Mouse (Mus musculus) lung, postnatal 0 days (tissue): Measurements from ENCODE around the gene Sez6l. TPM values are rescaled to one million over a fixed set of nuclear protein-coding genes. Genes with fewer than 3 reads are reported as not detected.
A peak's percentile ranks its signal among the peaks of the same experiment; 100 is the strongest.

Source experiments
- ATAC-seq: fragments of 200-750 bp; cut with Nextera tagmentation; 2 replicates; pipeline ENCODE4 v1.8.0; 2017; ENCODE audit warnings: moderate library complexity
- DNase-seq: peaks from one replicate; pipeline ENCODE4 v3.0.0-alpha.2; 2016; ENCODE audit warnings: low spot score
- H3K27ac ChIP-seq: fragments of 300-500 bp; sonication (generic); 2 replicates; pipeline ENCODE4 v1.5.1; 2014; ENCODE audit warnings: antibody characterized with exemption, mild to moderate bottlenecking, low read length, mixed read lengths
- H3K27me3 ChIP-seq: fragments of 300-500 bp; sonication (generic); replicated peaks from 2 replicates; pipeline ENCODE4 v1.6.1; 2014; ENCODE audit warnings: low read length, mixed read lengths; ENCODE audit not compliant: insufficient read depth
- H3K36me3 ChIP-seq: fragments of 300-500 bp; sonication (generic); 2 replicates; pipeline ENCODE4 v1.6.1; 2014; ENCODE audit warnings: low read length, mixed read lengths; ENCODE audit not compliant: insufficient read depth
- H3K4me1 ChIP-seq: fragments of 300-500 bp; sonication (generic); 2 replicates; pipeline ENCODE4 v1.6.1; 2014; ENCODE audit warnings: antibody characterized with exemption, low read depth, low read length, mixed read lengths; ENCODE audit not compliant: insufficient read depth
- H3K4me2 ChIP-seq: fragments of 300-500 bp; sonication (generic); replicated peaks from 2 replicates; pipeline ENCODE4 v1.6.1; 2014; ENCODE audit warnings: low read depth, mild to moderate bottlenecking, low read length, moderate library complexity, mixed read lengths
- H3K4me3 ChIP-seq: fragments of 300-500 bp; sonication (generic); 2 replicates; pipeline ENCODE4 v1.5.1; 2014; ENCODE audit warnings: low read depth, low read length
- H3K9ac ChIP-seq: fragments of 300-500 bp; sonication (generic); replicated peaks from 2 replicates; pipeline ENCODE4 v1.6.1; 2014; ENCODE audit warnings: low read depth, mild to moderate bottlenecking
- H3K9me3 ChIP-seq: fragments of 300-500 bp; sonication (generic); 2 replicates; pipeline ENCODE4 v1.6.1; 2016; ENCODE audit warnings: low read length, mixed read lengths
- CTCF ChIP-seq: IDR thresholded peaks from 2 replicates; pipeline ENCODE4 v1.5.1; 2016; ENCODE audit warnings: antibody characterized with exemption, mild to moderate bottlenecking
- EP300 ChIP-seq: IDR thresholded peaks from 2 replicates; pipeline ENCODE4 v1.6.1; 2016; ENCODE audit warnings: antibody characterized with exemption, mild to moderate bottlenecking, control low read depth
- WGBS: fragments of 180-500 bp; shearing (Covaris S2); extraction: QIAGEN DNeasy Blood & Tissue Kit; methylation state at CpG from one replicate; pipeline ENCODE4 v1.1.7; 2014; 5-methylcytosine and 5-hydroxymethylcytosine counted together
- polyA plus RNA-seq: library from polyadenylated mRNA; unstranded; fragments of >200 nt; fragmentation: Nextera tagmentation; extraction: Ambion mirVana; gene quantifications from 2 replicates; pipeline ENCODE4 v1.2.1, GENCODE M21; 2015

Gene Sez6l
- polyA plus RNA-seq, 1 experiment from 2014 or later = 0.11 TPM

DNA sequence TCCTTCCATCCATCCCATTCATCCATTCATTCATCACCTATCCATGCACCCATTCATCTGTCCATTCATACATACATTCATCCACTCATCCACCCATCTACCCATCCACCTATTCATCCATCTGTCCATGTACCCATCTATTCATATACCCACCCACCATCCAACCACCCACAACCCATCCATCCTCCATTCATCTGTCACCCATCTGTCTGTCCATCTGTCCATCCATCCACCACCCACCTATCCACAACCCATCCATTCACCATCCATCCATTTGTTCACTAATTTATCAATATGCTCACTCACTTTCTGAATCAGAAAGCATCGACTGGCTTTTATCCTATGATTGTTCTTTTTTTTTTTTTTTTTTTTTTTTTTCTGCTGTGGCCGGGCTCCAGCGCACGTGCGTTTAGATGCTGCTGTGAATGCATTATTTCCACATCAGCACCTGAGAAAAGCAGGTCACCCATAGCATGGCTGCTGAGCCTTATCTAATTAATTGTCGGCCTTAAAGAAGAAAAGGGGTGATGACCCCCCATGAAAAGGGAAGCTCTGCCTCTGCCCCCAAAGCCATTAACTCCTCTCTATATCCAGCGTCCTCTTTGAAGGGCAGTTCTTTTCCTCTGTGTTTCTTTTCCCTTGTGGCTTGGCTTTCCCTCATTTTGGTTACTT, 39.1 kb upstream of the Sez6l start:
- Histone ChIP-seq H3K27me3 (no peaks in the 10 kb centered on the region), H3K27ac (no peak overlapping the region), H3K9ac (no peak overlapping the region), H3K4me1 (no peaks in the 10 kb centered on the region), H3K36me3 (no peaks in the 10 kb centered on the region), H3K9me3 (no peaks in the 10 kb centered on the region), H3K4me3 (no peak overlapping the region), H3K4me2 (no peak overlapping the region)
- TF ChIP-seq CTCF (no peak), EP300 (no peak)
- 81% methylated on average over 7 of the region's 7 CpGs for WGBS
- ATAC-seq (no peak), DNase-seq (no peak)

DNA sequence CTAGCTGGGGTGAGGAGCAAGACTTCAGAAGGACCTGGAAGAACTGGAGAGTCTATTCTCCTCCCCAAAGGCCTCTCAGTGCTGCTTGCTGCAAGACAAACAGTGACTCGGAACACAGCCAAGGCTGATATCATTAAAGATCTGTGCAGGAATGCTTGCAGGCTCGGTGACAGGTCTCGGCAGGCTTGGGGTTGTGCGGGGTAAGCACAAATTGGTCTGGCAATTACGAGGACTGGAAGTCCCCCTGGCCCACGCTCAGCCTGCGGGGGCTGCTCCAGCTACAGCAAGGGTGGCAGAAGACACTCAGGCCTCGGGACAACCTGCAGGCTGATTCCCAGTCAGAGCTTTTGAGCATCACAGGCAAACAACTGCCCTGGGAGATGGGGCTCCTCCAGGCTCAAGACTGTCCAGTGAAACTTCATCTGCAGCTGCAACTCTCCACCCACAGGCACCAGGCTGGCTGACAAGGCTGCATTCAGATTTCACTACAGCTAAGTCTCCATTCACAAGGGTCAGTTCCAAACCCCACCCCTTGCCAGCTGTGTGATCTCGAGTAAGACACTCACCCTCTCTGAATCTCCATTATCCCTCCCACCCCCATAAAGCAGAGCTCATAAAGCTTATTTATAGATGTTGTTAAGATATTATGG, 31.0 kb upstream of the Sez6l start:
- H3K27ac ChIP-seq = no peak overlapping the region

DNA sequence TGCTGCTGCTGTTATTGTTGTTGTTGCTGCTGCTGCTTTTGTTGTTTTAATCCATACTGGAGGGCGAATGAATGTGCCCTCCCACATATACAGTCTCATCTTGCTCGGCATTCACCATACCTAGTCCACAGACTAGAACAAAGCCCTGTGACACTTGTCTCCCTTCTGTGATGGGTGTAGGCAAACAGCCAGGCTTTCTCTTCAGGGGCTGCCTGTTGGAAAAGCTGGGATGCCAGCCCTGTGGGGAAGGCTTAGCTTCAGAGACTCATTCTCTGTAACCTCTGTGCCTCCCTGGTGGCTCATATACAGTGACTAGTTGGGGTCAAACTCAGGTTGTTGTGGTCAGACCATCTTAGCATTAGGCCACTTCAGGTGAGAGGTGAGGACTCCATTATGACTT, 30.1 kb upstream of the Sez6l start:
- Histone ChIP-seq H3K4me3 (no peak overlapping the region), H3K4me1 (0 out of 2 replicates have a peak, but pooled peaks cover 4% of the 10 kb centered on the region), H3K4me2 (no peak overlapping the region), H3K36me3 (no peaks in the 10 kb centered on the region), H3K27ac (no peak overlapping the region), H3K9ac (no peak overlapping the region), H3K9me3 (no peaks in the 10 kb centered on the region), H3K27me3 (no peaks in the 10 kb centered on the region)
- ATAC-seq (no peak), DNase-seq (no peak)
- TF ChIP-seq CTCF (no peak), EP300 (no peak)
- WGBS = 62% methylated on average over 2 of the region's 2 CpGs

More for the DNA sequence above, 31.0 kb upstream of the Sez6l start:
- Histone ChIP-seq H3K4me3 (no peak overlapping the region), H3K9ac (no peak overlapping the region), H3K4me1 (0 out of 2 replicates have a peak, but pooled peaks cover 4% of the 10 kb centered on the region), H3K4me2 (no peak overlapping the region), H3K9me3 (no peaks in the 10 kb centered on the region), H3K36me3 (no peaks in the 10 kb centered on the region), H3K27me3 (no peaks in the 10 kb centered on the region)
- 12% methylated on average over 9 of the region's 9 CpGs for WGBS
- ATAC-seq = peak; percentile 50; the same call in 1 of the 2 replicates
- peak; percentile 79 for DNase-seq
- no peak for TF ChIP-seq EP300
- TF ChIP-seq CTCF = no peak

DNA sequence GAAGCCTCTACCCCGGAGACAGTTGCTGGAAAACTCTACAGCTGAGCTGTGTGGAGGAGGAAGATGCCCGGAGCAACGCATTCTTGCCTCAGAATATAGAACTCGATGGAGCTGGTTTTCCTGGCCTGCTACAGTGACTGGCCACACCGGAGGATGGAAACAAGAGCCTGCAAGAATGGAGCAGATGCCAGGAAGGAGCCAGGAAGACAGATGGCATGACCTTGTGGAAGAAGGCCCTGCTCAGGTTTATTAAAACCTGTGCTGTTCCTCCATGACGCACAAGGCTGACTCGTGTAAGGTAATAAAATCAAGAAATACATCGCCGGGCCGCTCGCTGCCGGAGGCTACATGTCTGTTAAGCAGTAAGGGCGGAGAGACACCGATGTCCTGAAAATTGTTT, 28.4 kb upstream of the Sez6l start:
- no peak for DNase-seq
- Histone ChIP-seq H3K27ac (no peak overlapping the region), H3K4me1 (0 out of 2 replicates have a peak, but pooled peaks cover 4% of the 10 kb centered on the region), H3K9ac (no peak overlapping the region), H3K9me3 (no peaks in the 10 kb centered on the region), H3K36me3 (no peaks in the 10 kb centered on the region), H3K27me3 (no peaks in the 10 kb centered on the region), H3K4me3 (no peak overlapping the region), H3K4me2 (no peak overlapping the region)
- TF ChIP-seq CTCF (no peak), EP300 (no peak)
- no peak for ATAC-seq
- 86% methylated on average over 14 of the region's 14 CpGs for WGBS

DNA sequence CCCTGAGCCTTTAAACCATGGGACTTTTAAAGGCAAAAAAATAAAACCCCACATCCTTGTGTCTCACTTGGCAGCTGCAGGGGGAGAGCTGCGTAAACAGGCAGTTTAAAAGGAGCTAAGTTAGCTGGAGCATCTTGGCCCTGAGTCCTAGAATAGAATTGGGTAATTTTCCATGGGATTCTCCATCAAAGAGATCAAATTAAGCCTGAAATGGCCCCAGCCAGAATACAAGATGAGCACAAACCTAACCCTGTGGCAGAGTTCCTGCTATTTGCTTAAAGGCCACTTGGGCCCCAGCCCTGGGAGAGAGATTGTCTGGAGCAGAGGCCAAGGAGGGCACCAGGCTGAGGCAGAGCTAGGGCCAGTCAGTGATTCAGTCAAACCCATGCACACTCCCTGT, 27.3 kb upstream of the Sez6l start:
- Histone ChIP-seq H3K36me3 (no peaks in the 10 kb centered on the region), H3K4me2 (no peak overlapping the region), H3K9ac (no peak overlapping the region), H3K9me3 (no peaks in the 10 kb centered on the region), H3K27me3 (no peaks in the 10 kb centered on the region), H3K4me3 (no peak overlapping the region), H3K4me1 (0 out of 2 replicates have a peak, but pooled peaks cover 4% of the 10 kb centered on the region), H3K27ac (no peak overlapping the region)
- ATAC-seq = no peak
- TF ChIP-seq CTCF = no peak
- no peak for TF ChIP-seq EP300
- 67% methylated on average over 1 of the region's 1 CpGs for WGBS
- DNase-seq = peak; percentile 28

DNA sequence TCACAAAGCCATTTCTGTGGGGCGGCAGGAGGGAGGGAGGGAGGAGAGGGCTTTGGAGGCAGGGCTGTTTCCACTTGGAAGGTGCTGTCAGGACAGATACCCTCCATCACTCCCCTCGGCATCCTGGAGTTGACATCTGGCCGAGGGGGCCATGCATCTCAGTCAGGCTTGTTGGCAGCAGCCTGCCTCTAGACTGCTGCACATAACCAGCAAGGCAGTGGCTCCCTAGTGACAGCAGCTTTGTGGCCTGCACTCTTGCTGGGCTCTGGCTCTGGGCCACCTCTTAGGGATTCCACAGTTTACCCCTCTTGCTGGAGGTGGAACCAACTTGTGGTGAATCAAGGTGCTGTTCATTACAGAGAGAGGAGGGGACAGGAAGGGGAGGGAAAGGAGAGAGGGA, 26.6 kb upstream of the Sez6l start:
- H3K9me3 ChIP-seq = no peaks in the 10 kb centered on the region
- H3K36me3 ChIP-seq = no peaks in the 10 kb centered on the region
- ATAC-seq (no peak), DNase-seq (no peak)
- 0 out of 2 replicates have a peak, but pooled peaks cover 4% of the 10 kb centered on the region for H3K4me1 ChIP-seq
- H3K27me3 ChIP-seq = no peaks in the 10 kb centered on the region
- TF ChIP-seq EP300 = no peak
- no peak for TF ChIP-seq CTCF
- no peak overlapping the region for H3K4me2 ChIP-seq
- WGBS = 11% methylated on average over 3 of the region's 3 CpGs
- no peak overlapping the region for H3K9ac ChIP-seq
- H3K4me3 ChIP-seq = no peak overlapping the region
- H3K27ac ChIP-seq = no peak overlapping the region
